Mouse (Mus musculus): ENCODE results near the gene Adamts5. TPM values are rescaled to one million over a fixed set of nuclear protein-coding genes. Genes with fewer than 3 reads are reported as not detected.

The Adamts5 gene
- polyA plus RNA-seq, 1 experiment = 0.85 TPM

DNA sequence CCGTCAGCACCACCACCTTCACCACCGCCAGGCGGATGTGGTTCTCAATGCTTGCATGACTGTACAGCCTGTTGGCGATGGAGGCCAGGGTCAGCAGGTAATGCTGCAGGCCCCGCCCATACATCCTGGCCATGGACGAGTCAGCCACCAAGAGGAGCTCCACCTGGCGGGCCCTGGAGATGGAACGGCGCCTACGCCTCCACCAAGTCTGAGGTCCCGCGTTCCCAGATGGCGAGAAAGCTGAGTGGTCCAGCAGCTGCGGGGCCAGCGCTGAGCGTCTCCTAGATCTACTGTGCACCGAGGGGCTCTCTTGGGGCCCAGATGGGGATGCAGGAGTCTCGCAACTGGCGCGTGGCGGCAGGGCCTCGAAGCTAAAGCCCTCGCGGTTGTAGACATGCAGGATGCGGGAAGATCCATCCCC lies 2.3 kb downstream of the Adamts5 start:
- no peak for TF ChIP-seq POLR2A (IDR thresholded peaks at IDR 0.05; ENCODE audit: control insufficient read depth, low read depth, low read length)
- TF ChIP-seq CTCF (IDR thresholded peaks at IDR 0.05; ENCODE audit: control insufficient read depth, insufficient read depth, insufficient replicate concordance, low read depth, low read length) = 0 out of 2 replicates have a peak, but pooled peaks have one; percentile 4
- Histone ChIP-seq H3K27me3 (ENCODE audit: control insufficient read depth, insufficient read depth, low read length) (no peaks in the 10 kb centered on the region; the same call in 1 of the 2 replicates), H3K36me3 (ENCODE audit: control insufficient read depth, insufficient read depth, low read length) (no peaks in the 10 kb centered on the region), H3K4me3 (ENCODE audit: control insufficient read depth, low read depth, low read length) (peak overlapping the region; percentile 76), H3K4me1 (ENCODE audit: control insufficient read depth, insufficient read depth, low read length) (peaks cover 9% of the 10 kb centered on the region), H3K27ac (ENCODE audit: control insufficient read depth, insufficient read depth, low read depth, low read length) (peak overlapping the region; percentile 41; the same call in 1 of the 2 replicates)

- H3K4me1 ChIP-seq (ENCODE audit: control insufficient read depth, insufficient read depth, low read length) = peaks cover 9% of the 10 kb centered on the region
- peak overlapping the region; percentile 76 for H3K4me3 ChIP-seq (ENCODE audit: control insufficient read depth, low read depth, low read length)
- TF ChIP-seq POLR2A (IDR thresholded peaks at IDR 0.05; ENCODE audit: control insufficient read depth, low read depth, low read length) (no peak), CTCF (IDR thresholded peaks at IDR 0.05; ENCODE audit: control insufficient read depth, insufficient read depth, insufficient replicate concordance, low read depth, low read length) (no peak)
- H3K27me3 ChIP-seq (ENCODE audit: control insufficient read depth, insufficient read depth, low read length) = no peaks in the 10 kb centered on the region; the same call in 1 of the 2 replicates
- H3K27ac ChIP-seq (ENCODE audit: control insufficient read depth, insufficient read depth, low read depth, low read length) = peak overlapping the region; percentile 41; the same call in 1 of the 2 replicates
- no peaks in the 10 kb centered on the region for H3K36me3 ChIP-seq (ENCODE audit: control insufficient read depth, insufficient read depth, low read length)
These were observed 2.8 kb downstream of the Adamts5 start for GRCm38 (mm10) chr16:85898816-85899215.

DNA sequence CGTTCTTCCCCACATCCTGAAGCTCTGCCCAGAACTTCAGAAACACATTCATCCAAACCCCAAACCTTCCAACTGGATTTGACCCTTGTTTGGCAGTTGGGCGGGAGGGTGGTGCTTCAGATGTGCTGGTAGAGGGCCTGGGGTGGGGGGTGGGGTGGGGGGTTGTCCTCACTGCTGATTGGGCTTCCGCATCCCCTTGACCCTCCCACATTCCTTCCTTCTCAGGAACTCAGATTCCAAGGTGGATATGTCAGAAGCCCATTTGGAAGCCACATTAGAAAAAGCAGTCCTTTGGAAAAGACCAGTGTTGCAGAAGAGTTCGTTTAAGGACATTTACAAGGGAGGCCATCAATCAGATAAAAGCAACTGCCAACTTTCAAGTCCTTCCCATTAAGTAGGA lies 3.2 kb downstream of the Adamts5 start:
- H3K4me1 ChIP-seq (ENCODE audit: control insufficient read depth, insufficient read depth, low read length) = peaks cover 9% of the 10 kb centered on the region
- TF ChIP-seq CTCF (IDR thresholded peaks at IDR 0.05; ENCODE audit: control insufficient read depth, insufficient read depth, insufficient replicate concordance, low read depth, low read length) = no peak
- no peak for TF ChIP-seq POLR2A (IDR thresholded peaks at IDR 0.05; ENCODE audit: control insufficient read depth, low read depth, low read length)
- H3K27ac ChIP-seq (ENCODE audit: control insufficient read depth, insufficient read depth, low read depth, low read length) = peak overlapping the region; percentile 8; the same call in 1 of the 2 replicates
- H3K36me3 ChIP-seq (ENCODE audit: control insufficient read depth, insufficient read depth, low read length) = no peaks in the 10 kb centered on the region
- H3K4me3 ChIP-seq (ENCODE audit: control insufficient read depth, low read depth, low read length) = peak overlapping the region; percentile 76; the same call in 1 of the 2 replicates
- no peaks in the 10 kb centered on the region; the same call in 1 of the 2 replicates for H3K27me3 ChIP-seq (ENCODE audit: control insufficient read depth, insufficient read depth, low read length)

GRCm38 (mm10) chr16:85897854-85898253 lies 3.8 kb downstream of the Adamts5 start:
- Histone ChIP-seq H3K4me1 (ENCODE audit: control insufficient read depth, insufficient read depth, low read length) (peaks cover 9% of the 10 kb centered on the region), H3K36me3 (ENCODE audit: control insufficient read depth, insufficient read depth, low read length) (no peaks in the 10 kb centered on the region), H3K4me3 (ENCODE audit: control insufficient read depth, low read depth, low read length) (peak overlapping the region; percentile 35; the same call in 1 of the 2 replicates), H3K27me3 (ENCODE audit: control insufficient read depth, insufficient read depth, low read length) (no peaks in the 10 kb centered on the region; the same call in 1 of the 2 replicates), H3K27ac (ENCODE audit: control insufficient read depth, insufficient read depth, low read depth, low read length) (peak overlapping the region; percentile 8; the same call in 1 of the 2 replicates)
- TF ChIP-seq CTCF (IDR thresholded peaks at IDR 0.05; ENCODE audit: control insufficient read depth, insufficient read depth, insufficient replicate concordance, low read depth, low read length) (no peak), POLR2A (IDR thresholded peaks at IDR 0.05; ENCODE audit: control insufficient read depth, low read depth, low read length) (no peak)

DNA sequence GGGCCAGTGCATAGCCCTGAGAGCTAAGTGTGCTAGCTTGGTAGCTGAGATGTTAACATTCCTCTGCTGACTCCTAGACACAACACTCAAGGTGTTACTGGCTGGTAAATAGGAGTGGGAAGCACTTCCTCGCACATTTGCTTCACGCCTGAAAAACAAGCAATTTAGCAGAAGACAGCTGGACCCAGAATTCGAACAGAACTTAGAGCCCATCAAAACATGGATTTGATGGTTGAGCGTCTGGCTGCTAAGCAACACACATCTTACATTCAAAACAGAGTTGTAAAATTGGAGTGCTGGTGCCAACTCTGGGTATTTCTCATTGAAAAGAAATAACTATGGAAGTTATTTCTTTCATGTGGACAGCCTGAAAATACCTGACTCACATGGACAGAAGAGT lies 5.7 kb downstream of the Adamts5 start:
- no peaks in the 10 kb centered on the region for H3K36me3 ChIP-seq (ENCODE audit: control insufficient read depth, insufficient read depth, low read length)
- TF ChIP-seq POLR2A (IDR thresholded peaks at IDR 0.05; ENCODE audit: control insufficient read depth, low read depth, low read length) (no peak), CTCF (IDR thresholded peaks at IDR 0.05; ENCODE audit: control insufficient read depth, insufficient read depth, insufficient replicate concordance, low read depth, low read length) (no peak)
- H3K4me3 ChIP-seq (ENCODE audit: control insufficient read depth, low read depth, low read length) = no peak overlapping the region
- peaks cover 9% of the 10 kb centered on the region for H3K4me1 ChIP-seq (ENCODE audit: control insufficient read depth, insufficient read depth, low read length)
- H3K27ac ChIP-seq (ENCODE audit: control insufficient read depth, insufficient read depth, low read depth, low read length) = no peak overlapping the region
- H3K27me3 ChIP-seq (ENCODE audit: control insufficient read depth, insufficient read depth, low read length) = no peaks in the 10 kb centered on the region; the same call in 1 of the 2 replicates

DNA sequence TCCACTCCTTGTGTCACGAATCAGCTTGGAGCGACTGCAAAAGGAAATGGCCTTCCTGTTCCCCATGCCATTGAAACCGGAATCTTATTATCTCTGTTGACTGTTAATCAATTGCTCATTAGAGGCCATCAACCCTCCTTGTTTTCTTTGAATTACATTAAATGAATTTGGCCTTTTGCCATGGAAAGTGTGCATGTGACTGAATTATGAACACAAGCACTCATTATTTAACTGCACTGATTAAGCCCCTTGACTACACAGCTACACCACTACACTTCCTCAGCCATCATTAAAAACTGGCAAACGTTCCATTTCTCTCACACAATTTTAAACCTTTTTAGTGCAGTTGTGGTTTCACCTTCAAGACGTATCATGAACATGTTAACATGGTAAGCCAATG lies 11.8 kb downstream of the Adamts5 start:
- Histone ChIP-seq H3K4me1 (ENCODE audit: control insufficient read depth, insufficient read depth, low read length) (no peaks in the 10 kb centered on the region), H3K4me3 (ENCODE audit: control insufficient read depth, low read depth, low read length) (no peak overlapping the region), H3K27ac (ENCODE audit: control insufficient read depth, insufficient read depth, low read depth, low read length) (no peak overlapping the region), H3K36me3 (ENCODE audit: control insufficient read depth, insufficient read depth, low read length) (no peaks in the 10 kb centered on the region), H3K27me3 (ENCODE audit: control insufficient read depth, insufficient read depth, low read length) (no peaks in the 10 kb centered on the region)
- TF ChIP-seq POLR2A (IDR thresholded peaks at IDR 0.05; ENCODE audit: control insufficient read depth, low read depth, low read length) (no peak), CTCF (IDR thresholded peaks at IDR 0.05; ENCODE audit: control insufficient read depth, insufficient read depth, insufficient replicate concordance, low read depth, low read length) (no peak)

- Histone ChIP-seq H3K4me1 (ENCODE audit: control insufficient read depth, insufficient read depth, low read length) (no peaks in the 10 kb centered on the region), H3K27me3 (ENCODE audit: control insufficient read depth, insufficient read depth, low read length) (no peaks in the 10 kb centered on the region), H3K4me3 (ENCODE audit: control insufficient read depth, low read depth, low read length) (no peak overlapping the region), H3K36me3 (ENCODE audit: control insufficient read depth, insufficient read depth, low read length) (no peaks in the 10 kb centered on the region), H3K27ac (ENCODE audit: control insufficient read depth, insufficient read depth, low read depth, low read length) (no peak overlapping the region)
- TF ChIP-seq CTCF (IDR thresholded peaks at IDR 0.05; ENCODE audit: control insufficient read depth, insufficient read depth, insufficient replicate concordance, low read depth, low read length) (no peak), POLR2A (IDR thresholded peaks at IDR 0.05; ENCODE audit: control insufficient read depth, low read depth, low read length) (no peak)
These were observed 14.2 kb downstream of the Adamts5 start for GRCm38 (mm10) chr16:85887289-85888051.
